Mouse (Mus musculus) testis, adult 2 months (tissue): Measurements from ENCODE around the gene Evl.

Experiments used
- CTCF ChIP-seq: fragments of 200-500 bp; IDR thresholded peaks from 2 replicates; pipeline ENCODE4 v1.5.1; 2012; ENCODE audit warnings: low read depth, mild to moderate bottlenecking, inconsistent platforms, low read length, moderate library complexity; ENCODE audit not compliant: control insufficient read depth, insufficient read depth, insufficient replicate concordance
- POLR2A ChIP-seq: fragments of 200-500 bp; IDR thresholded peaks from 2 replicates; pipeline ENCODE4 v1.6.1; 2012; ENCODE audit warnings: low read depth, mild to moderate bottlenecking, inconsistent platforms, low read length, moderate library complexity; ENCODE audit not compliant: control insufficient read depth

DNA sequence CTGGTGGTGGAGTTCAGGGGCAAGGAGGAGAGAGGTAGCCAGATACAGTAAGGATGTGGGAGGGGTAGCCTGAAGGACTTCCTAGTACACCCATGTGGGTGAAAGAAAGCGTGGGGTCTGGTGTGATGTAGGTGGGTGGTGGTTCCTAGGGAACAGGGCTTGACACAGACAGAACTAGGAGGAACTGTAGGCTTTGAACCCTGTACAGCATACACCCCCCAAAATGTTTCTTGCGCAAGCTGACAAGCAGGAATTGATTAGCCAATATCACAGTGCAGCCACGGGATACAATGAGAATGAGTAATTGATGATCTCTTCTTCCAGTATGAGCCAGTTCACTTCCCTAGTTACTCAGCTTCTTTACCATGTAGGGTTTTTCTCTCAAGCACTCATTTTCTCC, 84.6 kb downstream of the Evl start:
- no peak for TF ChIP-seq CTCF
- TF ChIP-seq POLR2A = no peak
